Mouse (Mus musculus): ENCODE results near the gene Limch1.

GRCm38 (mm10) chr5:66798591-66799003 lies 53.0 kb downstream of the Limch1 start:
- TF ChIP-seq CTCF (conservative IDR thresholded peaks at IDR 0.05; ENCODE audit: low read length) (no peak), NANOG (IDR thresholded peaks at IDR 0.05; ENCODE audit: borderline replicate concordance, low read length) (no peak)
